Mouse (Mus musculus) left cerebral cortex, adult 6 months (tissue): ENCODE measurements around the gene Clstn3. TPM values are rescaled to one million over a fixed set of nuclear protein-coding genes. Genes with fewer than 3 reads are reported as not detected.

Experiments used
- long read RNA-seq, 2 experiments: library from polyadenylated mRNA; unstranded; transcript quantifications; one replicate each; pipeline ENCODE4 v2.0.0; 2019 to 2020
- polyA plus RNA-seq: library from polyadenylated mRNA; unstranded; fragments of <200 nt; fragmentation: Nextera tagmentation; gene quantifications from 2 replicates; pipeline ENCODE4 v1.2.3, GENCODE M21; 2021

The Clstn3 gene
- polyA plus RNA-seq, result 47.8 and 63.4 TPM in 2 replicates
- long read RNA-seq, experiment 1, full-length matches to known transcripts, result 300 of 412 reads
- long read RNA-seq, experiment 1, partial matches to known transcripts, result 89 of 412 reads
- long read RNA-seq, experiment 1, other reads (novel, unspliced or antisense), result 23 of 412 reads
- long read RNA-seq, experiment 2, full-length matches to known transcripts, result 16 of 79 reads
- long read RNA-seq, experiment 2, partial matches to known transcripts, result 30 of 79 reads
- long read RNA-seq, experiment 2, other reads (novel, unspliced or antisense), result 33 of 79 reads

GRCm38 (mm10) chr6:124464305-124465271 lies at the start of gene Clstn3:
Gene Clstn3 (minus strand): TSS chr6:124464794.

GRCm38 (mm10) chr6:124512355-124512836 lies 47.8 kb upstream of the Clstn3 start, which contains the start of gene C1ra:
Gene C1ra (plus strand): TSS chr6:124512405.

GRCm38 (mm10) chr6:124492842-124493561 lies 28.4 kb upstream of the Clstn3 start, which contains the start of gene C1rl:
Gene C1rl (plus strand): TSS chr6:124493113.

GRCm38 (mm10) chr6:124414927-124415325 lies 49.7 kb downstream of the Clstn3 start, which contains the start of gene Pex5:
Gene Pex5 (minus strand): TSS chr6:124415067.

Other genes starting within 250 kb of the Clstn3 start
- not detected in 2 replicates for gene Vmn2r27, start 232.9 kb downstream of the Clstn3 start, polyA plus RNA-seq
- 0.54 and 0.59 TPM in 2 replicates for gene Cd163, start 160.1 kb downstream of the Clstn3 start, polyA plus RNA-seq
- gene Pex5, start 49.7 kb downstream of the Clstn3 start, polyA plus RNA-seq, result 19.6 and 21.0 TPM in 2 replicates
- 0.40 and 0.51 TPM in 2 replicates for gene C1rl, start 28.3 kb upstream of the Clstn3 start, polyA plus RNA-seq
- gene C1ra, start 47.6 kb upstream of the Clstn3 start, polyA plus RNA-seq, result 2.4 and 2.5 TPM in 2 replicates
- 0.43 and 0.45 TPM in 2 replicates for gene C1s1, start 77.6 kb upstream of the Clstn3 start, polyA plus RNA-seq
- not detected in 2 replicates for gene C1rb, start 105.5 kb upstream of the Clstn3 start, polyA plus RNA-seq
- gene C1s2, start 171.3 kb upstream of the Clstn3 start, polyA plus RNA-seq, result not detected in 2 replicates
- 14.8 and 15.8 TPM in 2 replicates for gene Lpcat3, start 198.2 kb upstream of the Clstn3 start, polyA plus RNA-seq
- gene Emg1, start 247.4 kb upstream of the Clstn3 start, polyA plus RNA-seq, result 81.8 and 92.0 TPM in 2 replicates
- 143 and 147 TPM in 2 replicates for gene Phb2, start 247.5 kb upstream of the Clstn3 start, polyA plus RNA-seq